Mouse (Mus musculus): ENCODE data around the gene Lgr4. TPM values are rescaled to one million over a fixed set of nuclear protein-coding genes. Genes with fewer than 3 reads are reported as not detected.
A peak's percentile ranks its signal among the peaks of the same experiment; 100 is the strongest.

Gene Lgr4
- polyA plus RNA-seq, 1 experiment from 2014 or later = 10.7 TPM

- no peaks in the 10 kb centered on the region for H3K9me3 ChIP-seq
- no peak overlapping the region for H3K4me2 ChIP-seq
- H3K27me3 ChIP-seq = no peaks in the 10 kb centered on the region
- H3K27ac ChIP-seq (replicated peaks) = no peak overlapping the region
- WGBS = 87% methylated on average over 3 of the region's 3 CpGs
- H3K9ac ChIP-seq = no peak overlapping the region
- no peaks in the 10 kb centered on the region for H3K36me3 ChIP-seq
- no peak for ATAC-seq (ENCODE audit: low read depth)
- no peak overlapping the region for H3K4me3 ChIP-seq
- peaks cover 52% of the 10 kb centered on the region for H3K4me1 ChIP-seq (replicated peaks)
Observed at GRCm38 (mm10) chr2:109923031-109923430, 5.6 kb downstream of the Lgr4 start.

- WGBS = 45% methylated on average over 3 of the region's 3 CpGs
Observed at GRCm38 (mm10) chr2:109923945-109924344, 6.5 kb downstream of the Lgr4 start.

GRCm38 (mm10) chr2:109926984-109927383 lies 9.5 kb downstream of the Lgr4 start:
- Histone ChIP-seq H3K4me3 (no peak overlapping the region), H3K4me1 (replicated peaks) (peaks cover 32% of the 10 kb centered on the region), H3K27ac (replicated peaks) (no peak overlapping the region), H3K36me3 (no peaks in the 10 kb centered on the region), H3K27me3 (no peaks in the 10 kb centered on the region), H3K4me2 (no peak overlapping the region), H3K9ac (no peak overlapping the region), H3K9me3 (no peaks in the 10 kb centered on the region)
- no peak for ATAC-seq (ENCODE audit: low read depth)
- WGBS = 91% methylated on average over 4 of the region's 4 CpGs

More at GRCm38 (mm10) chr2:109923945-109924344, 6.5 kb downstream of the Lgr4 start:
- no peak overlapping the region for H3K27ac ChIP-seq (replicated peaks)
- no peak overlapping the region for H3K4me3 ChIP-seq
- no peaks in the 10 kb centered on the region for H3K9me3 ChIP-seq
- H3K9ac ChIP-seq = no peak overlapping the region
- peaks cover 49% of the 10 kb centered on the region for H3K4me1 ChIP-seq (replicated peaks)
- no peak for ATAC-seq (ENCODE audit: low read depth)
- no peaks in the 10 kb centered on the region for H3K27me3 ChIP-seq
- H3K36me3 ChIP-seq = no peaks in the 10 kb centered on the region
- no peak overlapping the region for H3K4me2 ChIP-seq

GRCm38 (mm10) chr2:109927446-109927845 lies 10.0 kb downstream of the Lgr4 start:
- Histone ChIP-seq H3K36me3 (no peaks in the 10 kb centered on the region), H3K9me3 (no peaks in the 10 kb centered on the region), H3K4me1 (replicated peaks) (peaks cover 37% of the 10 kb centered on the region), H3K27ac (replicated peaks) (no peak overlapping the region), H3K4me3 (no peak overlapping the region), H3K9ac (no peak overlapping the region), H3K27me3 (no peaks in the 10 kb centered on the region), H3K4me2 (no peak overlapping the region)
- 82% methylated on average over 7 of the region's 7 CpGs for WGBS
- ATAC-seq (ENCODE audit: low read depth) = no peak

- Histone ChIP-seq H3K4me1 (replicated peaks) (peaks cover 38% of the 10 kb centered on the region), H3K36me3 (no peaks in the 10 kb centered on the region)
Observed at GRCm38 (mm10) chr2:109927876-109928275, 10.4 kb downstream of the Lgr4 start.

GRCm38 (mm10) chr2:109928791-109929190 lies 11.3 kb downstream of the Lgr4 start:
- Histone ChIP-seq H3K27me3 (no peaks in the 10 kb centered on the region), H3K9ac (no peak overlapping the region), H3K36me3 (no peaks in the 10 kb centered on the region), H3K27ac (replicated peaks) (peak overlapping the region; percentile 10; the same call in 1 of the 2 replicates), H3K4me2 (no peak overlapping the region), H3K9me3 (no peaks in the 10 kb centered on the region), H3K4me3 (no peak overlapping the region), H3K4me1 (replicated peaks) (peaks cover 39% of the 10 kb centered on the region)
- ATAC-seq (ENCODE audit: low read depth) = no peak
- 69% methylated on average over 4 of the region's 4 CpGs for WGBS

More at GRCm38 (mm10) chr2:109927876-109928275, 10.4 kb downstream of the Lgr4 start:
- Histone ChIP-seq H3K27me3 (no peaks in the 10 kb centered on the region), H3K9ac (no peak overlapping the region), H3K9me3 (no peaks in the 10 kb centered on the region), H3K27ac (replicated peaks) (no peak overlapping the region), H3K4me2 (no peak overlapping the region), H3K4me3 (no peak overlapping the region)
- ATAC-seq (ENCODE audit: low read depth) = no peak

GRCm38 (mm10) chr2:109929256-109929655 lies 11.8 kb downstream of the Lgr4 start:
- Histone ChIP-seq H3K36me3 (no peaks in the 10 kb centered on the region), H3K27ac (replicated peaks) (peak overlapping the region; percentile 49; the same call in 1 of the 2 replicates), H3K4me2 (no peak overlapping the region), H3K9me3 (no peaks in the 10 kb centered on the region), H3K4me1 (replicated peaks) (peaks cover 35% of the 10 kb centered on the region), H3K4me3 (no peak overlapping the region), H3K9ac (no peak overlapping the region), H3K27me3 (no peaks in the 10 kb centered on the region)
- ATAC-seq (ENCODE audit: low read depth) = no peak
- 33% methylated on average over 3 of the region's 3 CpGs for WGBS

GRCm38 (mm10) chr2:109930366-109930765 lies 12.9 kb downstream of the Lgr4 start:
- Histone ChIP-seq H3K36me3 (no peaks in the 10 kb centered on the region), H3K9me3 (no peaks in the 10 kb centered on the region), H3K27ac (replicated peaks) (no peak overlapping the region), H3K4me1 (replicated peaks) (peaks cover 35% of the 10 kb centered on the region), H3K27me3 (no peaks in the 10 kb centered on the region), H3K9ac (no peak overlapping the region), H3K4me3 (no peak overlapping the region), H3K4me2 (no peak overlapping the region)
- 94% methylated on average over 5 of the region's 5 CpGs for WGBS
- no peak for ATAC-seq (ENCODE audit: low read depth)

GRCm38 (mm10) chr2:109930771-109931170 lies 13.3 kb downstream of the Lgr4 start:
- Histone ChIP-seq H3K9me3 (no peaks in the 10 kb centered on the region), H3K9ac (no peak overlapping the region), H3K27ac (replicated peaks) (no peak overlapping the region), H3K4me2 (no peak overlapping the region), H3K27me3 (no peaks in the 10 kb centered on the region), H3K4me3 (no peak overlapping the region), H3K4me1 (replicated peaks) (peaks cover 40% of the 10 kb centered on the region), H3K36me3 (no peaks in the 10 kb centered on the region)
- no peak for ATAC-seq (ENCODE audit: low read depth)
- WGBS = 94% methylated on average over 4 of the region's 4 CpGs

- no peak for ATAC-seq (ENCODE audit: low read depth)
- H3K27me3 ChIP-seq = no peaks in the 10 kb centered on the region
- no peaks in the 10 kb centered on the region for H3K9me3 ChIP-seq
- peak overlapping the region; percentile 36 for H3K4me2 ChIP-seq
- 0 out of 2 replicates have a peak overlapping the region, but pooled peaks have one; percentile 18 for H3K9ac ChIP-seq
- H3K4me1 ChIP-seq (replicated peaks) = peaks cover 44% of the 10 kb centered on the region
- WGBS = 42% methylated on average over 13 of the region's 13 CpGs
- no peaks in the 10 kb centered on the region for H3K36me3 ChIP-seq
- H3K4me3 ChIP-seq = no peak overlapping the region
- H3K27ac ChIP-seq (replicated peaks) = peak overlapping the region; percentile 14; the same call in 1 of the 2 replicates
Observed at GRCm38 (mm10) chr2:109931978-109932780, 14.7 kb downstream of the Lgr4 start.

GRCm38 (mm10) chr2:109933151-109933550 lies 15.7 kb downstream of the Lgr4 start:
- Histone ChIP-seq H3K4me1 (replicated peaks) (peaks cover 40% of the 10 kb centered on the region), H3K4me3 (no peak overlapping the region), H3K27ac (replicated peaks) (no peak overlapping the region), H3K36me3 (no peaks in the 10 kb centered on the region), H3K9ac (no peak overlapping the region), H3K27me3 (no peaks in the 10 kb centered on the region), H3K9me3 (no peaks in the 10 kb centered on the region), H3K4me2 (no peak overlapping the region)
- WGBS = 74% methylated on average over 3 of the region's 3 CpGs
- ATAC-seq (ENCODE audit: low read depth) = no peak

- H3K9me3 ChIP-seq = no peaks in the 10 kb centered on the region
- H3K9ac ChIP-seq = no peak overlapping the region
- ATAC-seq (ENCODE audit: low read depth) = no peak
- H3K4me2 ChIP-seq = no peak overlapping the region
- no peaks in the 10 kb centered on the region for H3K27me3 ChIP-seq
- H3K4me3 ChIP-seq = no peak overlapping the region
- no peak overlapping the region for H3K27ac ChIP-seq (replicated peaks)
- H3K36me3 ChIP-seq = no peaks in the 10 kb centered on the region
- whole genome bisulfite sequencing = 69% methylated on average over 4 of the region's 4 CpGs
- peaks cover 34% of the 10 kb centered on the region for H3K4me1 ChIP-seq (replicated peaks)
Observed at GRCm38 (mm10) chr2:109934086-109934485, 16.6 kb downstream of the Lgr4 start.

GRCm38 (mm10) chr2:109935194-109935593 lies 17.7 kb downstream of the Lgr4 start:
- no peaks in the 10 kb centered on the region for H3K9me3 ChIP-seq
- no peak overlapping the region for H3K27ac ChIP-seq (replicated peaks)
- H3K9ac ChIP-seq = no peak overlapping the region
- H3K4me2 ChIP-seq = no peak overlapping the region
- no peaks in the 10 kb centered on the region for H3K27me3 ChIP-seq
- no peak overlapping the region for H3K4me3 ChIP-seq
- peaks cover 29% of the 10 kb centered on the region for H3K4me1 ChIP-seq (replicated peaks)
- no peaks in the 10 kb centered on the region for H3K36me3 ChIP-seq
- WGBS = 91% methylated on average over 3 of the region's 3 CpGs
- no peak for ATAC-seq (ENCODE audit: low read depth)
